In the genomic region with DNA sequence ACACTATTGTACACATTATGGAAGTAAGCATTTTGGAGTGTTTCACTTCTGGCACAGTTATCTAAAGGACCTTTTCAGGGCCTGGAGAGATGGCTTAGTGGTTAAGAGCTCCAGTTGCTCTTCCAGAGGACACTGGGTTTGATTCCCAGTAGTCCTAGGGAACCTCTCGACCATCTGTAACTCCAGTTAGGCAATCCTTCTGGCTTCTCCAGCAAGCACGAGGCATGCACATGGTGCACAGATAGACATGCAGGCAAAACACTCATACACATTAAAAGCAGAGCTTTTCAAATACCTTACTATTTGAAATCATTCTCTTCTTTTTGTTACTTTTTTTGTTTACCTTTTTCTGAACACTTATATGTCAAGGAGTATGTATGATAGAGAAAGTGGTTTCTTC, we compare ENCODE assay signal across 21 mouse cellular contexts.
A peak's percentile ranks its signal among the peaks of the same experiment; 100 is the strongest.
DNase-seq lines count a peak whose midpoint lies in the region; ATAC-seq and TF ChIP-seq lines count a peak whose summit lies in the region.
"Had no signal": no experiment of that assay in that cellular context is flagged by ENCODE, and none has a peak within 500 bp of the region (broad histone marks: within the 10 kb centered on the region; RNA-seq: fewer than 3 reads in every experiment).

No protein-coding gene starts in this region.

- 73% methylated on average over 2 of the region's 2 CpGs for WGBS in olfactory bulb, adult 2 months
- WGBS in kidney, embryonic 14.5 days: 93% methylated on average over 2 of the region's 2 CpGs

- peak; percentile 21 for DNase-seq in adrenal gland, postnatal 10 days
- DNase-seq in adrenal gland, postnatal 4 days (ENCODE audit: low spot score in 2 of 2): no peak
- peak; percentile 39 for DNase-seq in heart, adult 11 months
- no peak for DNase-seq in heart, postnatal 36 days
- DNase-seq in NIH3T3 (ENCODE audit: low read depth): peak; percentile 36
- DNase-seq: cerebellum, adult 11 months; cerebellum, adult 8-10 months; gastrocnemius, postnatal 10 days; gastrocnemius, postnatal 36 days; kidney, adult 11 months had no signal

- intact Hi-C loops in heart, postnatal 36 days (cut with DNase I): no loop called here

- no peak overlapping the region for H3K4me3 ChIP-seq in olfactory bulb, adult 2 months (ENCODE audit: insufficient read depth, low read depth, low read length)
- H3K4me3 ChIP-seq in kidney, embryonic 14.5 days (ENCODE audit: low read length): no peak overlapping the region
- H3K4me3 ChIP-seq: forebrain, embryonic 10.5 days; forebrain, embryonic 13.5 days; hindbrain, embryonic 10.5 days; hindbrain, embryonic 13.5 days; intestine, embryonic 15.5 days had no signal

- no peaks in the 10 kb centered on the region for H3K36me3 ChIP-seq in kidney, embryonic 14.5 days (ENCODE audit: control insufficient read depth, insufficient read depth, low read length)
- H3K36me3 ChIP-seq: forebrain, embryonic 10.5 days; hindbrain, embryonic 10.5 days; hindbrain, embryonic 13.5 days; intestine, embryonic 15.5 days had no signal

- no peak for TF ChIP-seq CTCF in olfactory bulb, adult 2 months (IDR thresholded peaks at IDR 0.05; ENCODE audit: insufficient read depth, low read depth, low read length)

- H3K9me3 ChIP-seq in kidney, embryonic 14.5 days (ENCODE audit: control insufficient read depth, low read length): no peaks in the 10 kb centered on the region
- H3K9me3 ChIP-seq: forebrain, embryonic 10.5 days; forebrain, embryonic 13.5 days; hindbrain, embryonic 10.5 days; hindbrain, embryonic 13.5 days; intestine, embryonic 15.5 days had no signal

- no peaks in the 10 kb centered on the region for H3K27me3 ChIP-seq in kidney, embryonic 14.5 days (ENCODE audit: control insufficient read depth, insufficient read depth, low read length)
- H3K27me3 ChIP-seq: forebrain, embryonic 13.5 days; hindbrain, embryonic 13.5 days; intestine, embryonic 15.5 days; Patski had no signal

- H3K4me1 ChIP-seq in olfactory bulb, adult 2 months (ENCODE audit: control insufficient read depth, insufficient read depth, low read length): peaks cover 2% of the 10 kb centered on the region; the same call in 1 of the 2 replicates
- no peaks in the 10 kb centered on the region for H3K4me1 ChIP-seq in kidney, embryonic 14.5 days (ENCODE audit: control insufficient read depth, insufficient read depth, low read length)
- H3K4me1 ChIP-seq: forebrain, embryonic 13.5 days; hindbrain, embryonic 10.5 days; hindbrain, embryonic 13.5 days; intestine, embryonic 15.5 days had no signal

- ATAC-seq in kidney, embryonic 14.5 days (ENCODE audit: low FRiP score, low TSS enrichment): no peak
- ATAC-seq: forebrain, embryonic 13.5 days; forebrain, embryonic 16.5 days; hindbrain, embryonic 16.5 days had no signal

- TF ChIP-seq POLR2A in olfactory bulb, adult 2 months (IDR thresholded peaks at IDR 0.05; ENCODE audit: insufficient read depth, low read depth, low read length): no peak

- H3K9ac ChIP-seq in kidney, embryonic 14.5 days (ENCODE audit: low read depth, low read length): no peak overlapping the region
- H3K9ac ChIP-seq: forebrain, embryonic 13.5 days; hindbrain, embryonic 13.5 days; intestine, embryonic 15.5 days had no signal

- peak overlapping the region; percentile 97 for H3K27ac ChIP-seq in olfactory bulb, adult 2 months (ENCODE audit: insufficient read depth, low read depth, low read length)
- H3K27ac ChIP-seq in kidney, embryonic 14.5 days (ENCODE audit: low read depth, low read length): no peak overlapping the region
- H3K27ac ChIP-seq: forebrain, embryonic 10.5 days; forebrain, embryonic 13.5 days; hindbrain, embryonic 10.5 days; hindbrain, embryonic 13.5 days; intestine, embryonic 15.5 days had no signal

- H3K4me2 ChIP-seq in kidney, embryonic 14.5 days (replicated peaks; ENCODE audit: low read depth, low read length): no peak overlapping the region
- H3K4me2 ChIP-seq: forebrain, embryonic 13.5 days; heart, embryonic 11.5 days; hindbrain, embryonic 13.5 days; intestine, embryonic 15.5 days had no signal

Comparison
In these comparisons a context has a peak if more than half of its experiments do, and no peak if none do; other contexts are left out.
1. DNase-seq: peak in adrenal gland, postnatal 10 days (single experiment), heart, adult 11 months (single experiment) and NIH3T3 (single experiment); none in adrenal gland, postnatal 4 days (0 of 2) and heart, postnatal 36 days (0 of 2).